Mouse (Mus musculus): ENCODE measurements at regions not wholly inside any gene's neighbourhood (a gene's known extent, or its start where the extent isn't known, plus 50 kb on each side); places are given as distances from the start of the nearest gene placed in this dataset.

- TF ChIP-seq CTCF (IDR thresholded peaks at IDR 0.05; ENCODE audit: low read depth) (no peak), EP300 (IDR thresholded peaks at IDR 0.05; ENCODE audit: low read depth) (no peak)
Observed at GRCm38 (mm10) chr17:45334732-45335381, 98.7 kb downstream of the Cdc5l start.
